Mouse (Mus musculus): ENCODE results near the gene Stambpl1. TPM values are rescaled to one million over a fixed set of nuclear protein-coding genes. Genes with fewer than 3 reads are reported as not detected.
"Not testable (repeated sequence)": the region's sequence is repeated elsewhere in the genome, so short reads cannot be mapped to it uniquely, and the experiment has no call there.

The Stambpl1 gene
- polyA plus RNA-seq, 1 experiment from 2014 or later, result 4.7 TPM

DNA sequence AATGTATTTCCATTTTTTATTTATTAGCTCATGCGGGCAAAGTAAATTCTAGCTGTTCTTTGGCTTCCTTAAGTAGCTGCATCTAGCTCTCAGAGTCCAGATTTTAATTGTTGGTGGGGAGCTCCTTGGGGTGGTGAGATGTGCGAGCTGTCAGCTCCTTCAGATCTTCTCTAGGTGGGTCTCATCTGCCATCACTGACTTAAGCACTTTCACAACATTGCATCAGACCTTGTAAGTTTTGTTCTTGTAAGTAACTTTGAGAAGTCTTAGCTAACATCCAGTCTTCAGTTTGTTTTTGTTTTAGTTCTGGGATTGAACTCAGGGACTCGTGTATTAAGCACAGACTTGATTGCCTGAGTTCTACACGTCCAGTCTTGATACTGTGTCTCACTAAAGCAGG lies 6.9 kb downstream of the Stambpl1 start:
- no peak overlapping the region for H3K4me2 ChIP-seq
- H3K4me1 ChIP-seq (replicated peaks), result peaks cover 22% of the 10 kb centered on the region
- no peaks in the 10 kb centered on the region for H3K36me3 ChIP-seq (replicated peaks)
- no peak overlapping the region for H3K27ac ChIP-seq (replicated peaks)
- H3K9me3 ChIP-seq (replicated peaks), result no peaks in the 10 kb centered on the region
- H3K27me3 ChIP-seq, result no peaks in the 10 kb centered on the region
- no peak overlapping the region for H3K9ac ChIP-seq
- no peak overlapping the region for H3K4me3 ChIP-seq (replicated peaks)
- WGBS (ENCODE audit: insufficient replicate concordance), result 59% methylated on average over 4 of the region's 4 CpGs
- ATAC-seq (ENCODE audit: insufficient read depth), result no peak

DNA sequence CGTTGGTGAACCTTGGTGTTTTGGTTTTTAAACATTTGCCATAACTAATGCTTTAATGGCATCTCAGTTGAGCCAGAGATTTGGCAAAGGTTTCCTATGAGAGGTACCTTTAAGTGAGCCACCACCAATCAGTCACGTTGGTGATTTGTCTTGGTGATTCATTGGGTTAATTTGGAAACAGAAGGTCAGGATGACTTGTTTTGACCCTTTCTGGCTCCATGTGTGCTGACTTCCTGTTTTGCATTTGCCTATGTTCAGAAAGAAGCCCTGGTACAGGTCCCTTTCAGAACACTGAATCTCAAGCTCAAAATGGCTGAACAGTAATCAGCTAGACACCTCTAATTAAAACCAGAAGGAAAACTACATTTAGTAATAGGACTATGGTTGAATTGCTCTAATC lies 7.5 kb downstream of the Stambpl1 start:
- no peak overlapping the region for H3K9ac ChIP-seq
- H3K27me3 ChIP-seq, result no peaks in the 10 kb centered on the region
- no peaks in the 10 kb centered on the region for H3K9me3 ChIP-seq (replicated peaks)
- H3K4me1 ChIP-seq (replicated peaks), result peaks cover 18% of the 10 kb centered on the region
- H3K4me2 ChIP-seq, result no peak overlapping the region
- H3K4me3 ChIP-seq (replicated peaks), result no peak overlapping the region
- no peak for ATAC-seq (ENCODE audit: insufficient read depth)
- H3K27ac ChIP-seq (replicated peaks), result no peak overlapping the region
- 42% methylated on average over 2 of the region's 2 CpGs for WGBS (ENCODE audit: insufficient replicate concordance)
- H3K36me3 ChIP-seq (replicated peaks), result no peaks in the 10 kb centered on the region

DNA sequence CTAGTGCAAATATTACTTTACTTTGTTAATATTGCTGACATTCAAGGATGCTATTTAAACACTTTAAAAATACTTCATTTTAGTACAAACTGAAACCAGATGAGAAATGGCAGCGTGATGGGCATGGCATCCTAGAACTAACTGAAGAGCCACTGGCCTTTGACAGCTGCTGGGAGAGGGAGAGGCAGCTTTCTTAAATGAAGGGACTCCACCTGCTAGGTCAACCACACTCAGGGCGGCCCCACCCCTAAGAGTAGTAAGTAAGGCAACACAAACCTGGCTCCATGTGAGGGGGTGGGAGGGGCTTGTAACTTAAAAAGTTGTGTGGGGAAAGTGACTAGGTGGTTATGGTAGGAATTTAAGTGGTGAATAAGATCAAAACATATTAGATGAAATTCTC lies 10.6 kb downstream of the Stambpl1 start:
- no peak for ATAC-seq (ENCODE audit: insufficient read depth)
- no peak overlapping the region for H3K27ac ChIP-seq (replicated peaks)
- H3K36me3 ChIP-seq (replicated peaks), result no peaks in the 10 kb centered on the region
- 58% methylated on average over 2 of the region's 2 CpGs for WGBS (ENCODE audit: insufficient replicate concordance)
- 0 out of 2 replicates have a peak, but pooled peaks cover 4% of the 10 kb centered on the region for H3K4me1 ChIP-seq (replicated peaks)
- no peaks in the 10 kb centered on the region for H3K9me3 ChIP-seq (replicated peaks)
- H3K27me3 ChIP-seq, result no peaks in the 10 kb centered on the region
- H3K4me3 ChIP-seq (replicated peaks), result no peak overlapping the region
- no peak overlapping the region for H3K9ac ChIP-seq
- H3K4me2 ChIP-seq, result no peak overlapping the region

DNA sequence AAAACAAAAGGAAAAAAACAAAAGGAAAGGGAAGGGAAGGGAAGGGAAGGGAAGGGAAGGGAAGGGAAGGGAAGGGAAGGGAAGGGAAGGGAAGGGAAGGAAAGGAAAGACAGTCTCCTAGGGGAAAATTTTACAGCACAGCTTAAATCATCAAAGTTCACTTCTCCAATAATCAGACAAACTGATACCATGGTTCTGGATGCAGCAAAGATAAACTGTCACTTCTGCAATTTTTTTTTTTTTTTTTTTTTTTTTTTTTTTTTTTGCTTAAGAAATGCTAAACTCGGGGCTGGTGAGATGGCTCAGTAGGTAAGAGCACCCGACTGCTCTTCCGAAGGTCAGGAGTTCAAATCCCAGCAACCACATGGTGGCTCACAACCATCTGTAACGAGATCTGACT lies 14.1 kb downstream of the Stambpl1 start:
- not testable (repeated sequence) for H3K36me3 ChIP-seq (replicated peaks)

DNA sequence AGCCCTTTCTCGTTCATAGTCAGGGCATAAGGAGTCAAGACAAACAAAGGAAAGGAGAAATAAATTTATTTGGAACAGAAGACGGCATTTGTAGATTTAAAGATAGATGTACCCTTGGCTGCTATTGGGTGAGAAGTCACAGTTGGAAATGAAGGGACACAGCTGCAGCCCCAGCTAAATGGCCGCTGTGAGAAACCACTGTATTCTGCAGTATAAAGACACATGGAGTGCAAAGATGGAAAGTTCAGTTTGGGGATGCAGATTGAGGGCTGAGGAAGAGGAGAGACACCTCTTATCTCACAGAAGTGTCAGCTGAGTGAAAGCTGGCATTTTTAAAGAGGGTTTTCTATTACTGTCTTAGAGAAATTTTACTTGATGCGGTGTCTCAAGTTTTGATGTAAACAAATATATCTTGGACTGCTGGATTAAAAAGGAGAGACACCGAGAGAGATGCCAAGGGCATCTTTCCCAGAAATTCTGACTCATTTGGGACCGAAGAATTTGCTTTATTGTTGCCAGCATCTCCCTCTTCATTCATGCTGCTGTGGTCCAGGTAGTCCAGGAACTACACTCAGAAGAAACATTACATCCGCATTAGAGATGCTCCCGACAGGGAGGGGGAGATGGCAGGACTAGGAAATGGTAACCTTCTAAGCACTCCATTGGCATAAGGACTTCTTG lies 14.9 kb downstream of the Stambpl1 start:
- Histone ChIP-seq H3K9ac (no peak overlapping the region), H3K4me2 (no peak overlapping the region), H3K4me1 (replicated peaks) (peaks cover 7% of the 10 kb centered on the region; the same call in 1 of the 2 replicates), H3K27me3 (no peaks in the 10 kb centered on the region), H3K4me3 (replicated peaks) (no peak overlapping the region), H3K36me3 (replicated peaks) (no peaks in the 10 kb centered on the region), H3K27ac (replicated peaks) (no peak overlapping the region), H3K9me3 (replicated peaks) (no peaks in the 10 kb centered on the region)
- no peak for ATAC-seq (ENCODE audit: insufficient read depth)
- WGBS (ENCODE audit: insufficient replicate concordance), result 64% methylated on average over 8 of the region's 8 CpGs

More for the DNA sequence above, 14.1 kb downstream of the Stambpl1 start:
- H3K4me2 ChIP-seq; ATAC-seq (ENCODE audit: insufficient read depth); H3K9ac ChIP-seq; H3K9me3 ChIP-seq (replicated peaks); H3K4me3 ChIP-seq (replicated peaks); H3K27ac ChIP-seq (replicated peaks); H3K27me3 ChIP-seq; H3K4me1 ChIP-seq (replicated peaks): not testable (repeated sequence)
- WGBS (ENCODE audit: insufficient replicate concordance), result 46% methylated on average over 4 of the region's 4 CpGs

DNA sequence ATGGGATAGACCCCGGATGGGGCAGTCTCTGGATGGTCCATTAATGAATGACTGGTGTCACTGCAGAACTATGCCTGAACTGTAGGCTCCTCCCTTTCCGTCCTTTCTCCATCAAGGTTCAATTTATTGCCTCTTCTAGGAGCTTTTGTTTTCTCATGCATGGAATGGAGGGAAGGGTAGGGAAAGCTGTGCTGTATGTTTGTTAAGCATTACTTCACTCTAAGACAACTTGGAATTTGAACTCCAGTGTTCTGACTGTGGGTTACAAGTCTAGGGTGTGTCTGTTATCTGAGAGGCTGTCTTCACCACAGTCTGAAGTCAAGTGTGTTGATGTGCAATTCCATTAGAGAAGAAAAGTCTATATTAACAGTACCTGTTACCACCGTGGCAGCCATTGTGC lies 17.0 kb downstream of the Stambpl1 start:
- no peak overlapping the region for H3K27ac ChIP-seq (replicated peaks)
- no peaks in the 10 kb centered on the region for H3K36me3 ChIP-seq (replicated peaks)
- no peak overlapping the region for H3K9ac ChIP-seq
- H3K4me1 ChIP-seq (replicated peaks), result peaks cover 9% of the 10 kb centered on the region
- H3K27me3 ChIP-seq, result no peaks in the 10 kb centered on the region
- H3K4me2 ChIP-seq, result no peak overlapping the region
- no peak for ATAC-seq (ENCODE audit: insufficient read depth)
- WGBS (ENCODE audit: insufficient replicate concordance), result 56% methylated on average over 3 of the region's 3 CpGs
- H3K4me3 ChIP-seq (replicated peaks), result no peak overlapping the region
- H3K9me3 ChIP-seq (replicated peaks), result no peaks in the 10 kb centered on the region

DNA sequence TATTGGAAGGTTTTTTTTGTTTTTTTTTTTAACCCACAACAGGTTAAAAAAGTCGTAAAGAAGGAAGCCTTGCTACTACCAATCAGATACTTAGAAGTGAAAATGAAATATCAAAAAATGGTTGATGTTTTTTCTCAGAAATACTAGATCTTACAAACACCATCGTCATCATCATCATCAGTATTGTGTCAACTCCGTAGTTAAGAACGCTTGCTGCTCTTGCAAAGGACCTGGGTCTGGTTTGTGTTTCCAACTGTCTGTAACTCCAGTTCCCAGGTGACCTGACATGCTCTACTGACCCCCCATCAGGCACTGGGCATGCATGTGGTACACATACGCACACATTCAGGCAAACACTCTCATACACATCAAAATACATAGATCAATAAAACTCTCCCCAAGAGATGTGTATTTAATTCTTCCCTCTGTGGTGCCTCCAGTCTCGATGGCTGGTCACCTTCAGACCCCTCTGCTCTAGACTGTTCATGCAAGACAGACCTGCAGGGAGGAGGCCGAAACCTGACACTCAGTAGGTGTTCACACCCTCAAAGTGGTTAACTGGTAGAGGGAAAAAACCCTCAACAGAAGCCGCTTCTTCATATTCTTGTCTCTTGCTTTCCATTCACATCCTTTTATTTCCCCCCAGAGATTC lies 18.0 kb downstream of the Stambpl1 start:
- no peaks in the 10 kb centered on the region for H3K9me3 ChIP-seq (replicated peaks)
- H3K27ac ChIP-seq (replicated peaks), result no peak overlapping the region
- no peak overlapping the region for H3K4me3 ChIP-seq (replicated peaks)
- 69% methylated on average over 8 of the region's 8 CpGs for WGBS (ENCODE audit: insufficient replicate concordance)
- no peak overlapping the region for H3K9ac ChIP-seq
- no peak overlapping the region for H3K4me2 ChIP-seq
- no peaks in the 10 kb centered on the region for H3K36me3 ChIP-seq (replicated peaks)
- H3K27me3 ChIP-seq, result no peaks in the 10 kb centered on the region
- H3K4me1 ChIP-seq (replicated peaks), result peaks cover 9% of the 10 kb centered on the region
- ATAC-seq (ENCODE audit: insufficient read depth), result no peak

DNA sequence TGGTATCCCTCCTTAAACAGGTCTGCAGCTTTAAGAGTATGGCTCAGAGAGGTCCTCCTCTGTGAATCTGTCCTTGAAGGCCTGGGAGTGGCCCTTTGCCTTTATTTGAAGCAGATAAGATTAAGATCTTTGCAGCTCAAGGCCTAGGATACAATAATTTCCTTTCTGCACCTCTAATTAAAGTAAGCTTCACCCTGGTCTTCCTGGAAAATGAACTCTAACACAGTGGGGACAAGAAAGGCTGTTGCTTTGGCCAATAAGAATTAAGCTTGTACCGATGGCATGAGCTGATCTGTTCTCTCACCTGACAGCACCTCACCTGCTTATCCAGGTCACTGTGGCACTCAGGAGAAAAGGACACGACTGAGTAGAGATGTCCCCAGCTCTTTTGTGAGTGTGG lies 18.8 kb downstream of the Stambpl1 start:
- Histone ChIP-seq H3K9ac (no peak overlapping the region), H3K4me3 (replicated peaks) (no peak overlapping the region), H3K27ac (replicated peaks) (no peak overlapping the region), H3K9me3 (replicated peaks) (no peaks in the 10 kb centered on the region), H3K4me2 (no peak overlapping the region), H3K36me3 (replicated peaks) (no peaks in the 10 kb centered on the region), H3K4me1 (replicated peaks) (peaks cover 9% of the 10 kb centered on the region), H3K27me3 (no peaks in the 10 kb centered on the region)
- no peak for ATAC-seq (ENCODE audit: insufficient read depth)
- WGBS (ENCODE audit: insufficient replicate concordance), result 41% methylated on average over 2 of the region's 2 CpGs

DNA sequence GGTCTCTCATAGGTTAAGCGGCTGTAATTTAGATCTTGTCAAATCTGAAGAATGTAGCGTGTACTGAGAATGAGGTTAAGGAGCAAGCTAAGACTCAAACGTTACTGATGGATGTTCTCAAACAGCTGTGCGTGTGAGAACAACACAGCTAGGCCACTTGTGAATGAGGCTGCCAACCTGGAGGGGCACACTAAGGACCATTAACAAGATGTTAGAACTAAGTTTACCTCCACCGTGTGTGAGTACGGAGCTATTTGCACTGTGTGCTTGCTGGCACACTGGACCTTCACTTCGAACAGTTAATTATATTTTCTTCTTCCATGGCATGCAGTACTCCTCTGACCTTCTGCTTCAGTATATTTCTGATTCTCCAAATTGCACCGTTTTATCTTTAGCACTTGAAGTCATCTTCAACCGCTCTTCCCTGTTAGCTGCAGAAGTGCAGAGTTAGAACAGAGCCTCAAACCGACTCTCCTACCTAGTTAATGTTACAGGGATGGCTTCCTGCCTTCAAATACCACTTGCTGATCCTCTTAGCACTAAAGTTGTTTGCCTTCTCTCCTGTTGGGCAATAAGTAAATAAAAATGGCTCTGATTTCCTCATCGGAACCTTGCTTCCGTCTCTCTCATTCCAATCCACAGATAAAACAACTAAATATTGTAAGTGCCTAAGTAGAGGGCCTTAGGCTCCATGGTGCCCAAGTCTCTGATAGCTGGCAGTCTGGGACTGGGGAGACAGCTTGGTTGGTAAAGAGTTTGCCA lies 20.6 kb downstream of the Stambpl1 start:
- Histone ChIP-seq H3K27ac (replicated peaks) (peak overlapping the region; percentile 65), H3K9ac (no peak overlapping the region), H3K36me3 (replicated peaks) (no peaks in the 10 kb centered on the region), H3K9me3 (replicated peaks) (no peaks in the 10 kb centered on the region), H3K4me3 (replicated peaks) (no peak overlapping the region), H3K4me2 (peak overlapping the region; percentile 18), H3K27me3 (no peaks in the 10 kb centered on the region), H3K4me1 (replicated peaks) (peaks cover 9% of the 10 kb centered on the region)
- 62% methylated on average over 12 of the region's 12 CpGs for WGBS (ENCODE audit: insufficient replicate concordance)
- peak; percentile 60 for ATAC-seq (ENCODE audit: insufficient read depth)

DNA sequence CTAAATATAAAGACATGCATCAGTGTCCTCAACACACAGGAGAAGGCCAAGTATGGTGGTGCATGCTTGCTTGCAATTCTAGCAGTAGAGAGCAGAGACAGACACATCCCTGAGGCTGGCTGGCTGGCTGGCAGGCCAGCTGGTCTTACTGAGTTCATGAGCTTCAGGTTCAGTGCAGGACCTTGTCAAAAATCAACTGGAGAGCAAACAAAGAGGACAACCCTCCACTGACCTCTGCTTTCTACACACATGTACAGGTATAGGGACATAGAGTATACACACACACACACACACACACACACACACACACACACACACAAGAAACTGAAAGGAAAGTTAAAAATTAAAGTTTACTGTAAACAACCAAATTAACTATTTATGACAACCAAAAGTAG lies 21.2 kb downstream of the Stambpl1 start:
- Histone ChIP-seq H3K9ac (no peak overlapping the region), H3K4me2 (peak overlapping the region; percentile 18; the same call in 1 of the 2 replicates), H3K27ac (replicated peaks) (peak overlapping the region; percentile 65), H3K4me1 (replicated peaks) (peaks cover 9% of the 10 kb centered on the region), H3K9me3 (replicated peaks) (no peaks in the 10 kb centered on the region), H3K36me3 (replicated peaks) (no peaks in the 10 kb centered on the region), H3K4me3 (replicated peaks) (no peak overlapping the region), H3K27me3 (no peaks in the 10 kb centered on the region)
- peak; percentile 79 for ATAC-seq (ENCODE audit: insufficient read depth)

DNA sequence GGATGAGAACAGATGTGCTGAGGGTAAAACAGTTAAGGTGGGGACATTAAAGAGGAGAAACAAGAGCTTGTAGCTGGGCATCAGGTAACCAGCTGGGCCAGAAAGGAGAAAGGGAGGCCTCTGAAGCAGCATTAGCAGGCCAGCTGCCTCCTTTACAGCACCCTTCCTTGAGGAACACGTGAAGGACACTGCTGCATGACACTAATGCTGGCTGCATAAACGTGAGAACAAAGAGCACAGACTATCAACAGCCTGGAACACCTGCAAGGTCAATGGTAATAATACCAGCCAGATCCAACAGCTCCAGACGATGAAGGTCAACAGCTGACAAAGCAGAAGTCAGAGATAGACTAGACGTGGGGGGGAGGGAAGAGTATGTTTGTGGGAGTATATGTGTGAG lies 22.1 kb downstream of the Stambpl1 start:
- ATAC-seq (ENCODE audit: insufficient read depth), result no peak
- H3K27me3 ChIP-seq, result no peaks in the 10 kb centered on the region
- H3K4me3 ChIP-seq (replicated peaks), result no peak overlapping the region
- H3K4me2 ChIP-seq, result no peak overlapping the region
- WGBS (ENCODE audit: insufficient replicate concordance), result 41% methylated on average over 4 of the region's 4 CpGs
- peaks cover 9% of the 10 kb centered on the region for H3K4me1 ChIP-seq (replicated peaks)
- H3K9me3 ChIP-seq (replicated peaks), result no peaks in the 10 kb centered on the region
- H3K27ac ChIP-seq (replicated peaks), result no peak overlapping the region
- H3K9ac ChIP-seq, result no peak overlapping the region
- H3K36me3 ChIP-seq (replicated peaks), result no peaks in the 10 kb centered on the region

Measured in liver, embryonic 15.5 days (tissue).